In genomic region chr7:127224616-127225015, GRCm38 (mm10) we compare ENCODE assay signal across 17 mouse cellular contexts.
"Had no signal": no experiment of that assay in that cellular context is flagged by ENCODE, and none has a peak within 500 bp of the region (broad histone marks: within the 10 kb centered on the region; RNA-seq: fewer than 3 reads in every experiment).

No protein-coding gene starts in this region.

- H3K9me3 ChIP-seq: limb, embryonic 10.5 days; limb, embryonic 13.5 days; midbrain, embryonic 12.5 days; neural tube, embryonic 13.5 days; stomach, embryonic 15.5 days had no signal

- ATAC-seq: lung, postnatal 0 days; midbrain, embryonic 16.5 days had no signal

- DNase-seq: kidney, adult 9 months; kidney, postnatal 14 days; kidney, postnatal 4 days; lung, embryonic 14.5 days; retina, postnatal 1 day; right cerebral cortex, postnatal 25 days; spleen, adult 18-20 months; thymus, postnatal 25 days had no signal

- H3K36me3 ChIP-seq: stomach, embryonic 15.5 days had no signal

- H3K27me3 ChIP-seq: limb, embryonic 13.5 days; midbrain, embryonic 12.5 days; neural tube, embryonic 13.5 days; stomach, embryonic 15.5 days had no signal

- H3K9ac ChIP-seq: limb, embryonic 13.5 days; lung, embryonic 14.5 days; midbrain, embryonic 12.5 days; neural tube, embryonic 13.5 days; stomach, embryonic 15.5 days had no signal

- H3K4me1 ChIP-seq: limb, embryonic 10.5 days; limb, embryonic 13.5 days; midbrain, embryonic 12.5 days; stomach, embryonic 15.5 days had no signal

- H3K4me2 ChIP-seq: limb, embryonic 13.5 days; lung, embryonic 14.5 days; midbrain, embryonic 12.5 days; neural tube, embryonic 13.5 days; stomach, embryonic 15.5 days had no signal

- H3K4me3 ChIP-seq: limb, embryonic 10.5 days; limb, embryonic 13.5 days; midbrain, embryonic 12.5 days; myocyte; neural tube, embryonic 13.5 days; stomach, embryonic 15.5 days had no signal

- H3K27ac ChIP-seq: limb, embryonic 10.5 days; limb, embryonic 13.5 days; macrophage; midbrain, embryonic 12.5 days; neural tube, embryonic 13.5 days had no signal
